Mouse (Mus musculus): ENCODE measurements around the gene Cracr2b. TPM values are rescaled to one million over a fixed set of nuclear protein-coding genes. Genes with fewer than 3 reads are reported as not detected.
A peak's percentile ranks its signal among the peaks of the same experiment; 100 is the strongest.

Cracr2b gene
- polyA plus RNA-seq, 1 experiment from 2014 or later = 6.9 TPM

- Histone ChIP-seq H3K4me3 (peak overlapping the region; percentile 64), H3K27me3 (no peaks in the 10 kb centered on the region), H3K9me3 (no peaks in the 10 kb centered on the region), H3K4me1 (replicated peaks) (peaks cover 60% of the 10 kb centered on the region), H3K4me2 (peak overlapping the region; percentile 77), H3K27ac (peak overlapping the region; percentile 82), H3K9ac (peak overlapping the region; percentile 85; the same call in 1 of the 2 replicates), H3K36me3 (peaks cover 35% of the 10 kb centered on the region)
- no peak for ATAC-seq (ENCODE audit: low FRiP score)
- 68% methylated on average over 9 of the region's 9 CpGs for WGBS
These were observed 24.9 kb upstream of the Cracr2b start for GRCm38 (mm10) chr7:141435856-141436522.

GRCm38 (mm10) chr7:141436523-141436892 lies 24.4 kb upstream of the Cracr2b start:
- Histone ChIP-seq H3K4me3 (peak overlapping the region; percentile 64), H3K4me1 (replicated peaks) (peaks cover 60% of the 10 kb centered on the region), H3K9ac (peak overlapping the region; percentile 85), H3K27me3 (no peaks in the 10 kb centered on the region), H3K4me2 (peak overlapping the region; percentile 77), H3K9me3 (no peaks in the 10 kb centered on the region), H3K36me3 (peaks cover 29% of the 10 kb centered on the region), H3K27ac (peak overlapping the region; percentile 40; the same call in 1 of the 2 replicates)
- 46% methylated on average over 2 of the region's 2 CpGs for WGBS
- ATAC-seq (ENCODE audit: low FRiP score) = no peak

GRCm38 (mm10) chr7:141437178-141438120 lies 23.4 kb upstream of the Cracr2b start, which contains the start of gene Slc25a22:
Gene Slc25a22, minus strand, starts transcription at chr7:141437892.
- Histone ChIP-seq H3K36me3 (peaks cover 20% of the 10 kb centered on the region), H3K4me3 (peak within 1 kb of the TSS; percentile 64), H3K4me1 (replicated peaks) (peaks cover 57% of the 10 kb centered on the region), H3K27me3 (no peaks in the 10 kb centered on the region), H3K9me3 (no peaks in the 10 kb centered on the region), H3K27ac (peak within 1 kb of the TSS; percentile 86), H3K9ac (peak within 1 kb of the TSS; percentile 85), H3K4me2 (peak within 1 kb of the TSS; percentile 77)
- WGBS = 6% methylated on average over 50 of the region's 53 CpGs
- peak; percentile 76 for ATAC-seq (ENCODE audit: low FRiP score)

- Histone ChIP-seq H3K4me3 (0 out of 2 replicates have a peak overlapping the region, but pooled peaks have one; percentile 64), H3K27me3 (no peaks in the 10 kb centered on the region), H3K4me2 (peak overlapping the region; percentile 77; the same call in 1 of the 2 replicates), H3K9ac (peak overlapping the region; percentile 85; the same call in 1 of the 2 replicates), H3K4me1 (replicated peaks) (peaks cover 57% of the 10 kb centered on the region), H3K9me3 (no peaks in the 10 kb centered on the region), H3K36me3 (peaks cover 11% of the 10 kb centered on the region), H3K27ac (peak overlapping the region; percentile 86; the same call in 1 of the 2 replicates)
- whole genome bisulfite sequencing = 93% methylated on average over 12 of the region's 12 CpGs
- no peak for ATAC-seq (ENCODE audit: low FRiP score)
These were observed 22.5 kb upstream of the Cracr2b start for GRCm38 (mm10) chr7:141438201-141438968.

- Histone ChIP-seq H3K4me2 (no peak overlapping the region), H3K4me3 (no peak overlapping the region), H3K36me3 (peaks cover 6% of the 10 kb centered on the region; the same call in 1 of the 2 replicates), H3K9ac (no peak overlapping the region; the same call in 1 of the 2 replicates), H3K4me1 (replicated peaks) (peaks cover 57% of the 10 kb centered on the region), H3K27ac (no peak overlapping the region), H3K27me3 (no peaks in the 10 kb centered on the region), H3K9me3 (no peaks in the 10 kb centered on the region)
- 94% methylated on average over 10 of the region's 10 CpGs for WGBS
- ATAC-seq (ENCODE audit: low FRiP score) = no peak
These were observed 21.7 kb upstream of the Cracr2b start for GRCm38 (mm10) chr7:141439140-141439679.

- no peak overlapping the region for H3K4me3 ChIP-seq
- H3K9me3 ChIP-seq = no peaks in the 10 kb centered on the region
- peaks cover 52% of the 10 kb centered on the region for H3K4me1 ChIP-seq (replicated peaks)
- no peak overlapping the region for H3K4me2 ChIP-seq
- no peaks in the 10 kb centered on the region for H3K27me3 ChIP-seq
- 0 out of 2 replicates have a peak overlapping the region, but pooled peaks have one; percentile 13 for H3K9ac ChIP-seq
- 93% methylated on average over 11 of the region's 11 CpGs for WGBS
- H3K27ac ChIP-seq = no peak overlapping the region
- no peak for ATAC-seq (ENCODE audit: low FRiP score)
- H3K36me3 ChIP-seq = peaks cover 6% of the 10 kb centered on the region; the same call in 1 of the 2 replicates
These were observed 21.1 kb upstream of the Cracr2b start for GRCm38 (mm10) chr7:141439811-141440210.

- H3K27me3 ChIP-seq = no peaks in the 10 kb centered on the region
- no peak overlapping the region for H3K4me2 ChIP-seq
- no peak overlapping the region for H3K4me3 ChIP-seq
- no peak overlapping the region for H3K9ac ChIP-seq
- peaks cover 6% of the 10 kb centered on the region; the same call in 1 of the 2 replicates for H3K36me3 ChIP-seq
- no peak overlapping the region for H3K27ac ChIP-seq
- peaks cover 44% of the 10 kb centered on the region for H3K4me1 ChIP-seq (replicated peaks)
- WGBS = 37% methylated on average over 6 of the region's 6 CpGs
- ATAC-seq (ENCODE audit: low FRiP score) = no peak
- no peaks in the 10 kb centered on the region for H3K9me3 ChIP-seq
These were observed 20.3 kb upstream of the Cracr2b start for GRCm38 (mm10) chr7:141440613-141441012.

- WGBS = 93% methylated on average over 9 of the region's 9 CpGs
These were observed 19.4 kb upstream of the Cracr2b start for GRCm38 (mm10) chr7:141441460-141441859.

GRCm38 (mm10) chr7:141442199-141442598 lies 18.7 kb upstream of the Cracr2b start:
- Histone ChIP-seq H3K4me3 (no peak overlapping the region), H3K4me2 (peak overlapping the region; percentile 64), H3K4me1 (replicated peaks) (peaks cover 28% of the 10 kb centered on the region), H3K9ac (peak overlapping the region; percentile 70), H3K9me3 (no peaks in the 10 kb centered on the region), H3K36me3 (peaks cover 6% of the 10 kb centered on the region; the same call in 1 of the 2 replicates), H3K27ac (no peak overlapping the region), H3K27me3 (no peaks in the 10 kb centered on the region)
- 96% methylated on average over 13 of the region's 13 CpGs for WGBS
- ATAC-seq (ENCODE audit: low FRiP score) = no peak

More at GRCm38 (mm10) chr7:141441460-141441859, 19.4 kb upstream of the Cracr2b start:
- no peak for ATAC-seq (ENCODE audit: low FRiP score)
- H3K36me3 ChIP-seq = peaks cover 6% of the 10 kb centered on the region; the same call in 1 of the 2 replicates
- H3K4me2 ChIP-seq = no peak overlapping the region
- H3K27me3 ChIP-seq = no peaks in the 10 kb centered on the region
- no peak overlapping the region for H3K4me3 ChIP-seq
- H3K27ac ChIP-seq = no peak overlapping the region
- H3K9ac ChIP-seq = peak overlapping the region; percentile 58; the same call in 1 of the 2 replicates
- no peaks in the 10 kb centered on the region for H3K9me3 ChIP-seq
- H3K4me1 ChIP-seq (replicated peaks) = peaks cover 36% of the 10 kb centered on the region

- 26% methylated on average over 12 of the region's 12 CpGs for WGBS
- Histone ChIP-seq H3K9me3 (no peaks in the 10 kb centered on the region), H3K27me3 (no peaks in the 10 kb centered on the region), H3K4me2 (peak overlapping the region; percentile 64), H3K4me1 (replicated peaks) (peaks cover 24% of the 10 kb centered on the region), H3K9ac (peak overlapping the region; percentile 70), H3K36me3 (peaks cover 6% of the 10 kb centered on the region; the same call in 1 of the 2 replicates), H3K4me3 (peak overlapping the region; percentile 37), H3K27ac (no peak overlapping the region)
- ATAC-seq (ENCODE audit: low FRiP score) = no peak
These were observed 17.6 kb upstream of the Cracr2b start for GRCm38 (mm10) chr7:141443081-141443821.

- H3K4me3 ChIP-seq = peak within 1 kb of the TSS; percentile 37
- H3K36me3 ChIP-seq = peaks cover 9% of the 10 kb centered on the region
- H3K9me3 ChIP-seq = no peaks in the 10 kb centered on the region
- no peaks in the 10 kb centered on the region for H3K27me3 ChIP-seq
- under 1% methylated on average over 25 of the region's 25 CpGs for WGBS
- ATAC-seq (ENCODE audit: low FRiP score) = no peak
- no peak within 1 kb of the TSS for H3K27ac ChIP-seq
- H3K4me2 ChIP-seq = peak within 1 kb of the TSS; percentile 64
- H3K4me1 ChIP-seq (replicated peaks) = peaks cover 30% of the 10 kb centered on the region
- peak within 1 kb of the TSS; percentile 70 for H3K9ac ChIP-seq
These were observed 17.1 kb upstream of the Cracr2b start, which contains the start of gene Pidd1 for GRCm38 (mm10) chr7:141443828-141444237. Gene Pidd1, minus strand, starts transcription at chr7:141444025.
